Mouse (Mus musculus) brain, embryonic 14.5 days (tissue): ENCODE measurements at regions not wholly inside any gene's neighbourhood (a gene's known extent, or its start where the extent isn't known, plus 50 kb on each side); places are given as distances from the start of the nearest gene placed in this dataset.

Experiments used
- DNase-seq: peaks from one replicate; pipeline ENCODE4 v3.0.0-alpha.2; 2011; ENCODE audit warnings: low read depth
- CTCF ChIP-seq: fragments of 200-500 bp; IDR thresholded peaks from 2 replicates; pipeline ENCODE4 v1.5.1; 2012; ENCODE audit warnings: inconsistent platforms, mild to moderate bottlenecking, moderate library complexity, borderline replicate concordance; ENCODE audit not compliant: insufficient read depth, insufficient read length; ENCODE audit errors: extremely low read depth
- POLR2A ChIP-seq: fragments of 200-500 bp; IDR thresholded peaks from 2 replicates; pipeline ENCODE4 v1.6.1; 2012; ENCODE audit warnings: mild to moderate bottlenecking, inconsistent platforms, borderline replicate concordance; ENCODE audit not compliant: poor library complexity, insufficient read depth, insufficient read length, severe bottlenecking; ENCODE audit errors: extremely low read depth

- TF ChIP-seq CTCF (no peak), POLR2A (no peak)
- DNase-seq: no peak
Observed at GRCm38 (mm10) chr7:111420698-111421097, 337.9 kb upstream of the Eif4g2 start.

GRCm38 (mm10) chr7:111417735-111418134, 334.9 kb upstream of the Eif4g2 start:
- TF ChIP-seq CTCF: no peak
- no peak for TF ChIP-seq POLR2A

GRCm38 (mm10) chr7:111416061-111416460, 333.2 kb upstream of the Eif4g2 start:
- peak; percentile 44 for DNase-seq
- no peak for TF ChIP-seq POLR2A
- no peak for TF ChIP-seq CTCF

More at GRCm38 (mm10) chr7:111417735-111418134, 334.9 kb upstream of the Eif4g2 start:
- no peak for DNase-seq

GRCm38 (mm10) chr7:111413745-111414144, 330.9 kb upstream of the Eif4g2 start:
- no peak for TF ChIP-seq POLR2A
- TF ChIP-seq CTCF: no peak
- no peak for DNase-seq

- peak; percentile 66 for DNase-seq
- TF ChIP-seq POLR2A (no peak), CTCF (no peak)
Observed at GRCm38 (mm10) chr7:111412957-111413356, 330.1 kb upstream of the Eif4g2 start.

- peak; percentile 34 for DNase-seq
Observed at GRCm38 (mm10) chr7:111411386-111411960, 328.6 kb upstream of the Eif4g2 start.

GRCm38 (mm10) chr7:111395972-111396371, 313.1 kb upstream of the Eif4g2 start:
- TF ChIP-seq CTCF (no peak), POLR2A (no peak)
- no peak for DNase-seq

More at GRCm38 (mm10) chr7:111411386-111411960, 328.6 kb upstream of the Eif4g2 start:
- TF ChIP-seq CTCF: no peak
- TF ChIP-seq POLR2A: no peak

- DNase-seq: peak; percentile 89
- TF ChIP-seq POLR2A (no peak), CTCF (no peak)
Observed at GRCm38 (mm10) chr7:111395111-111395510, 312.3 kb upstream of the Eif4g2 start.

- TF ChIP-seq POLR2A (no peak), CTCF (no peak)
- no peak for DNase-seq
Observed at GRCm38 (mm10) chr7:111393846-111394245, 311.0 kb upstream of the Eif4g2 start.

- DNase-seq: no peak
- TF ChIP-seq CTCF (no peak), POLR2A (no peak)
Observed at GRCm38 (mm10) chr7:111389690-111390089, 306.9 kb upstream of the Eif4g2 start.

- no peak for DNase-seq
- no peak for TF ChIP-seq POLR2A
- TF ChIP-seq CTCF: no peak
Observed at GRCm38 (mm10) chr7:111374534-111374933, 291.7 kb upstream of the Eif4g2 start.
